Mouse (Mus musculus) testis, adult 2 months (tissue): ENCODE measurements around the gene Mta1.

Experiments
- CTCF ChIP-seq: fragments of 200-500 bp; IDR thresholded peaks from 2 replicates; pipeline ENCODE4 v1.5.1; 2012; ENCODE audit warnings: low read depth, mild to moderate bottlenecking, inconsistent platforms, low read length, moderate library complexity; ENCODE audit not compliant: control insufficient read depth, insufficient read depth, insufficient replicate concordance
- POLR2A ChIP-seq: fragments of 200-500 bp; IDR thresholded peaks from 2 replicates; pipeline ENCODE4 v1.6.1; 2012; ENCODE audit warnings: low read depth, mild to moderate bottlenecking, inconsistent platforms, low read length, moderate library complexity; ENCODE audit not compliant: control insufficient read depth

GRCm38 (mm10) chr12:113149341-113149740 is 51.3 kb downstream of the Mta1 start:
- no peak for TF ChIP-seq CTCF
- peak; percentile 37; the same call in 1 of the 2 replicates for TF ChIP-seq POLR2A
